Mouse (Mus musculus) myocyte (in vitro differentiated cells): ENCODE data around the gene Abca7.

Source experiments
- CEBPB ChIP-seq: IDR thresholded peaks from 2 replicates; pipeline ENCODE4 v1.6.1; 2011; ENCODE audit warnings: mild to moderate bottlenecking, moderate library complexity; ENCODE audit not compliant: poor library complexity, insufficient read depth, severe bottlenecking
- E2F4 ChIP-seq: IDR thresholded peaks from one replicate; pipeline ENCODE4 v1.6.1; 2011; ENCODE audit warnings: mild to moderate bottlenecking, control low read depth, moderate library complexity; ENCODE audit not compliant: insufficient read depth
- MAX ChIP-seq: IDR thresholded peaks from one replicate; pipeline ENCODE4 v1.6.1; 2011; ENCODE audit warnings: low read depth, mild to moderate bottlenecking, control low read depth
- MYOD1 ChIP-seq, 3 experiments: IDR thresholded peaks; one replicate each; pipeline ENCODE4 v1.6.1; 2011; ENCODE audit warnings: control low read depth in 2 of 3, low read depth in 2 of 3, mild to moderate bottlenecking in 2 of 3, moderate library complexity in 1 of 3; ENCODE audit not compliant: insufficient read length in 2 of 3, control insufficient read depth in 1 of 3
- MYOG ChIP-seq, 3 experiments: IDR thresholded peaks; one replicate each; pipeline ENCODE4 v1.6.1; 2011; ENCODE audit warnings: control low read depth in 2 of 3, low read depth in 2 of 3, mild to moderate bottlenecking in 2 of 3; ENCODE audit not compliant: insufficient read length in 2 of 3, control insufficient read depth in 1 of 3, insufficient read depth in 1 of 3
- POLR2A ChIP-seq: IDR thresholded peaks from one replicate; pipeline ENCODE4 v1.6.1; 2011; ENCODE audit warnings: low read depth, mild to moderate bottlenecking, control low read depth, moderate library complexity; ENCODE audit not compliant: insufficient read length
- POLR2AphosphoS2 ChIP-seq: IDR thresholded peaks from one replicate; pipeline ENCODE4 v1.6.1; 2011; ENCODE audit warnings: low read depth, control low read depth; ENCODE audit not compliant: insufficient read length
- SRF ChIP-seq: IDR thresholded peaks from one replicate; pipeline ENCODE4 v1.6.1; 2011; ENCODE audit warnings: low read depth; ENCODE audit not compliant: control insufficient read depth, insufficient read length
- USF1 ChIP-seq: IDR thresholded peaks from one replicate; pipeline ENCODE4 v1.6.1; 2011; ENCODE audit warnings: low read depth, mild to moderate bottlenecking, control low read depth, moderate library complexity

DNA sequence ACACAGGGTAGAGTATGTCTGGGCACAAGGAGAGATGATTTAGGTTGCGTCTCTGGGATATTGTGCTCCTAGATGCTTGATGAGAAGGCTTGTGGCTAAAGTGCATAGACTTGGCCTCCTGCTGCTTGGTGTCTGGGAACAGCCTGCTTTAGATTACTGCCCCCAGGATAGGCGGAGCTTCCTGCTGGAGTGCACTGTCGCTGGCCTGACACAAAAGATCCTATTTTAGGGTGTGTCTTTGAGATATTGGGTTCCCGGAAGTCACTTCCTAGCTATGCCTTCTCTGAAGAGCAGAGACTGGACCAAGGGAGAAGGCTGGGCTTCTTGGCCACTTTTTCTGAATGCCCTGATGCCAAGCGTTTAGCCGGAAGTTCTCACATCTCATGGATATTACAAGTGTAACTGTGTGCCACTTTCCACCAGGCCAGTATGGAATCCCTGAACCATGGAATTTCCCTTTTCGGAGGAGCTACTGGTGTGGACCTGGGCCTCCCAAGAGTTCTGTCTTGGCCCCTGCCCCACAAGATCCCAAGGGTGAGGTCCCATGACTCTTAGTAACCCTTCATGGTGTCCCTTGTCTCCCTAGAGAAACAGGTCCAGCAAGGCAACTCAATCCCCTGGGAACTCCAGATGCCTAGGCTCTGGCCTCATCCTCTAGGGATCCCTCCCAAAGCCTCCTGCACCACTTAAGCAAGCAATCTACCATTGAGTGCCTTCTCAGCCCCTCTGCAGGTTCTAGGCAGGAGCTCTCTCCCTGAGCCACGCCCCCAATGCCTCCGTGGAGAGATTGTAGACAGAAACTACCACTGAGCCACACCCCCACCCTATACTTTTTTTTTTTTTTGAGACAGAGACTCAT, 7.3 kb downstream of the Abca7 start:
- TF ChIP-seq E2F4 (no peak), POLR2A (no peak), MAX (no peak), MYOG (IDR thresholded peaks at IDR 0.05; ENCODE audit: control insufficient read depth in 1 of 3, insufficient read depth in 1 of 3, insufficient read length in 2 of 3, low read depth in 2 of 3) (no peak), USF1 (no peak), POLR2AphosphoS2 (no peak), SRF (no peak), MYOD1 (IDR thresholded peaks at IDR 0.05; ENCODE audit: control insufficient read depth in 1 of 3, insufficient read length in 2 of 3, low read depth in 2 of 3) (no peak), CEBPB (no peak)
